Mouse (Mus musculus): ENCODE data around the gene Colca2.

DNA sequence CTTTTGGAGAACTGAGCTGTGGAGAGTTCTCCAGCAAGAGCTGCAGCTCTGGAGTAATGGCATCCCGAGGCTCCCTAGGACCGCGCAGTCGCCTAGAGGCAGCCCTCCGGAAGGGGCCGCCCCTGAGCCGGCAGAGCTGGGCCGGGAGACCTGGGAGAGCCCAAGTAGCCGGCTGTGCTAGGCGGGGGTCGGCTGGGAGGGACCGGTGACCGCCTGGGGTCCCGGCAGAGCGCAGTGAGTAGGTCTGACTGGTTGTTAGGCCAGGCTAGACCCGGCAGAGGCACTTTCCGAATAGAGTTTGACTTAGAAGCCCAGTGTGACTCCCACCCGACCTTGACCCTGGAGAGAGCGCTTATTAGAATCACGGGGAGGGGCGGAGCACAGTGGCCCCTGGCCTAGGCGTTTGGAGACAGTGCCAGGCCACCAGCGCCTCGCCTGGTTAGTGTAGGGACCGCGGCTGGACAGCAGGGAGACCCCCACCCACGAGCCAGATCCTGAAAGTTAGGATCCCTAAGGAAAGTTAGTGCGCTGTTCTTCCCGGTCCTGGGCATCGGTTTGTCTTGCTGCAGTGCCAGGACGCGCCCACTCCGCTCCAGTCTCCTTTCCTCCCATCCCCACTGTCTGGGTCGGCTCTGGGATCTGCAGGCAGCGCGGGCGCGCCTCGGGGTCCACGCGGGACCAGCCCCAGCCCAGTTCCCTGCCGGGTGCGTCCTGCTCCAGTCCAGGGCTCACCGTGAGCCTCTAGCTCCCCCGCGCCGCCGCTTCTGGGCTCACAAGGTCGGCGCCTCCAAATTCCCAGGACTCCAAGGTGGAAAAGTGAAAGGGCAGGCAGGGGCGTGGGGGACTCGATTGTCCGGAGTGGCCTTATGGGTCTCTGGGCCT is at the start of gene Colca2:
- TF ChIP-seq CTCF (IDR thresholded peaks at IDR 0.05; ENCODE audit: low read depth) (peak; percentile 44), EP300 (IDR thresholded peaks at IDR 0.05; ENCODE audit: low read depth) (no peak)
